Mouse (Mus musculus) colon, adult 2 months (tissue): ENCODE data around the gene Zfp683. TPM values are rescaled to one million over a fixed set of nuclear protein-coding genes. Genes with fewer than 3 reads are reported as not detected.

Experiments
- polyA plus RNA-seq: library from polyadenylated mRNA; depleted of rRNA; stranded (reverse); fragments of >200 nt; gene quantifications from 2 replicates; pipeline ENCODE4 v1.2.3, GENCODE M21; 2012; rRNA removed

Zfp683 gene
- polyA plus RNA-seq: 0.12 and 0.52 TPM in 2 replicates

DNA sequence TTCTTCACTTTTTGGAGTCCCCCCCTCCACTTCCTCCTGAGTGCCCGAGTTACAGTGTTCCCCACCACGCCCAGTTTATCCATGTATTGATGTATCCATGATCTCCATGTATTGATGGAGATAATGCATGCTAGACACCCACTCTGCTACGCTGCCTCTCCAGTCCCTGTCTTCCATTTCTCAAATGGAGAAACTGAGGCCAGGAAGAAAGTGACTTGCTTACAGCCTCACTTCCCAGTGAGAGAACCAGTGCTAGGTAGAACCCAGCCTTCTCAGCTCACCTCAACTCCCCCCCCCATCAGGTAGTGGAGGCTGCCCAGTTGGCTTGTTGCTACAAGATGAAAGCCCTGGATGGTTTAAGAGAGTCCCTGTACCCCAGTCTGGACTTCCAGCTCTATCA, at the start of gene Zfp683:
Zfp683 (plus strand) TSS at position 301 of the 400 bp plus-strand sequence.

DNA sequence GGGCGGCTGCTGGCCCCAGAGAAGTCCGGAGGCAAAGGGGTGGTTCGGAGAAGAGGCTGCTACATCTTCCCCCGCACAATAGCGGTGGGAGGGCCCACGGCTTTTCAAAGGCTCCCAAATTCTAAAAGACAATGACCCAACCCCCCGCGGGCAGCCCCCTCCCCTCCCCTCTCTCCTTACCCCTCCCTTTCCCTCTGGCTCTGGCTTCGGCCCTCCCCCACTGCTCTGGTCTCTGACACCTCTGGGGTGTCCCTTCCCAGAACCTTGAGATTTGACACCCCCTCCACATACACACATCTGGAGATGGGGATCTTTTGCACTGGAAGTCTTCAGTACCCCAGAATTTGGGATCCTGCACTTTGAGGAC, 34.9 kb upstream of the Zfp683 start, which contains the start of gene Lin28a:
Lin28a (minus strand) TSS at position 63 of the 367 bp plus-strand sequence.

GRCm38 (mm10) chr4:134060135-134060865, 6.7 kb downstream of the Zfp683 start, which contains the start of gene Crybg2:
Crybg2 (plus strand) TSS chr4:134060815.

DNA sequence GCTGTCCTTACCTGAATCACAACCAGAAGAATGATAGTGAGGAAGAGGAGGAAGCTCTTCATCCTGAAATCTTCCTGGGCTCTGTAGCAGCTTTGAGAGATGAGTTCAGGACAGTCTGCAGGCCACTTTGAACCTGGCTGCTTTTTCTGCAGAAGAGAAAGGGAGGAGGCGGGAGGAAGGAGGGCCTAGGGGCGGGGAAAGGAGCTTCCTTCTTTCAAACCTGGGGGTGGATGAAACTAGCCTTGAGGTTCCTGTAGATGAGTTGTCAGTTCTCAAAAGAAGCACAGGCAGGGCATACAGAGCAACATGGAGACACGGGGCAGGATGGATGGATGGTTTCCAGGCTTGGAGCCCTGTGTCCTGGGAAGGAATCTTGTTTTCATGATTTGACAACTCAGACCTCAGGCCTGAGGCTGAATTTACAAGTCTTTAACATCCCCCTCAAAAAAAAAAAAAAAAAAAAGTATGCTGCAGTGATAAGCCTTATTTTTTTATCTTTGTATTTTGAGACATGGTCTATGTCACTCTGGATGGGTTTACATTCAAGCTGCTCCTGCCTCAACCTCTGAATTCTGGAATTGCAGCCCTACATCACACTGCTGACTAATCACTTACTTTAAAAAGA, 41.4 kb downstream of the Zfp683 start, which contains the start of gene Cd52:
Cd52 (minus strand) TSS at position 160 of the 625 bp plus-strand sequence.

GRCm38 (mm10) chr4:134101979-134102741, 48.5 kb downstream of the Zfp683 start, which contains the start of gene Ubxn11:
Ubxn11 (plus strand) TSS chr4:134102570.

Other genes with a start within 250 kb of the Zfp683 start
- gene Rps6ka1, start 166.0 kb upstream of the Zfp683 start, polyA plus RNA-seq: 173 and 195 TPM in 2 replicates
- 10.1 and 10.9 TPM in 2 replicates for gene Hmgn2, start 85.2 kb upstream of the Zfp683 start, polyA plus RNA-seq
- 19.4 and 19.7 TPM in 2 replicates for gene Dhdds, start 52.9 kb upstream of the Zfp683 start, polyA plus RNA-seq
- not detected in 2 replicates for gene Lin28a, start 35.0 kb upstream of the Zfp683 start, polyA plus RNA-seq
- gene Crybg2, start 7.0 kb downstream of the Zfp683 start, polyA plus RNA-seq: 47.0 and 49.2 TPM in 2 replicates
- gene Cd52, start 41.2 kb downstream of the Zfp683 start, polyA plus RNA-seq: 22.1 and 23.8 TPM in 2 replicates
- 5.9 and 6.5 TPM in 2 replicates for gene Ubxn11, start 48.7 kb downstream of the Zfp683 start, polyA plus RNA-seq
- 879 and 909 TPM in 2 replicates for gene Sh3bgrl3, start 75.0 kb downstream of the Zfp683 start, polyA plus RNA-seq
- gene Cep85, start 133.3 kb downstream of the Zfp683 start, polyA plus RNA-seq: 15.9 and 20.1 TPM in 2 replicates
- gene Gm7534, start 149.2 kb downstream of the Zfp683 start, polyA plus RNA-seq: not detected in 2 replicates
- gene Catsper4, start 173.5 kb downstream of the Zfp683 start, polyA plus RNA-seq: 0.49 and 1.7 TPM in 2 replicates
- 31.8 and 36.7 TPM in 2 replicates for gene Cnksr1, start 184.6 kb downstream of the Zfp683 start, polyA plus RNA-seq
- not detected in 2 replicates for gene E130218I03Rik, start 189.8 kb downstream of the Zfp683 start, polyA plus RNA-seq
- 8.8 and 9.7 TPM in 2 replicates for gene Zfp593, start 191.8 kb downstream of the Zfp683 start, polyA plus RNA-seq
- not detected in 2 replicates for gene Gm30191, start 193.1 kb downstream of the Zfp683 start, polyA plus RNA-seq
- gene Grrp1, start 200.3 kb downstream of the Zfp683 start, polyA plus RNA-seq: 9.7 and 12.6 TPM in 2 replicates
- 2.1 and 3.5 TPM in 2 replicates for gene Pdik1l, start 234.1 kb downstream of the Zfp683 start, polyA plus RNA-seq